In genomic region chr6:127288946-127289345, GRCm38 (mm10) we compare ENCODE assay signal across 19 mouse cellular contexts.
"Had no signal": no experiment of that assay in that cellular context is flagged by ENCODE, and none has a peak within 500 bp of the region (broad histone marks: within the 10 kb centered on the region; RNA-seq: fewer than 3 reads in every experiment).

No protein-coding gene starts in this region.

- H3K27me3 ChIP-seq: limb, embryonic 15.5 days; neural tube, embryonic 12.5 days; stomach, embryonic 15.5 days had no signal

- H3K9ac ChIP-seq: limb, embryonic 15.5 days; liver, embryonic 12.5 days; lung, embryonic 14.5 days; midbrain, embryonic 12.5 days; neural tube, embryonic 12.5 days; stomach, embryonic 15.5 days had no signal

- H3K4me1 ChIP-seq: midbrain, embryonic 12.5 days; neural tube, embryonic 12.5 days had no signal

- H3K36me3 ChIP-seq: limb, embryonic 15.5 days; liver, embryonic 12.5 days; midbrain, embryonic 12.5 days; neural tube, embryonic 12.5 days; stomach, embryonic 15.5 days had no signal

- ATAC-seq: liver, embryonic 12.5 days had no signal

- DNase-seq: kidney, adult 11 months; kidney, adult 9 months; kidney, postnatal 36 days; layer of hippocampus, adult 9-11 months; layer of hippocampus, postnatal 36 days; lung, embryonic 14.5 days; lung, postnatal 10 days; lung, postnatal 4 days; retina, postnatal 1 day; right cerebral cortex, postnatal 14 days; thymus, adult 2 months; thymus, postnatal 4 days had no signal

- H3K27ac ChIP-seq: kidney, postnatal 0 days; limb, embryonic 15.5 days; liver, embryonic 12.5 days; midbrain, embryonic 12.5 days; neural tube, embryonic 12.5 days; stomach, embryonic 15.5 days had no signal

- H3K9me3 ChIP-seq: limb, embryonic 15.5 days; liver, embryonic 12.5 days; megakaryocyte, embryonic 14.5 days; midbrain, embryonic 12.5 days; neural tube, embryonic 12.5 days; stomach, embryonic 15.5 days had no signal

- H3K4me2 ChIP-seq: limb, embryonic 15.5 days; liver, embryonic 12.5 days; lung, embryonic 14.5 days; midbrain, embryonic 12.5 days; neural tube, embryonic 12.5 days; stomach, embryonic 15.5 days had no signal

- H3K4me3 ChIP-seq: limb, embryonic 15.5 days; liver, embryonic 12.5 days; megakaryocyte, embryonic 14.5 days; midbrain, embryonic 12.5 days; neural tube, embryonic 12.5 days; stomach, embryonic 15.5 days had no signal
